Mouse (Mus musculus) liver, embryonic 13.5 days (tissue): ENCODE measurements around the gene Cbll1. TPM values are rescaled to one million over a fixed set of nuclear protein-coding genes. Genes with fewer than 3 reads are reported as not detected.

ENCODE experiments used
- ATAC-seq: fragments of 200-750 bp; cut with Nextera tagmentation; 2 replicates; pipeline ENCODE4 v1.8.0; 2017; ENCODE audit warnings: low read depth, mild to moderate bottlenecking, moderate number of reproducible peaks, moderate library complexity
- DNase-seq: peaks from one replicate; pipeline ENCODE4 v3.0.0; 2022
- H3K27ac ChIP-seq: fragments of 300-500 bp; sonication (generic); 2 replicates; pipeline ENCODE4 v1.5.1; 2015; ENCODE audit warnings: moderate library complexity, mild to moderate bottlenecking, inconsistent platforms
- H3K27me3 ChIP-seq: fragments of 300-500 bp; sonication (generic); 2 replicates; pipeline ENCODE4 v1.6.1; 2015; ENCODE audit warnings: mild to moderate bottlenecking, inconsistent platforms
- H3K36me3 ChIP-seq: fragments of 300-500 bp; sonication (generic); 2 replicates; pipeline ENCODE4 v1.6.1; 2015; ENCODE audit warnings: mild to moderate bottlenecking, inconsistent platforms
- H3K4me1 ChIP-seq: fragments of 300-500 bp; sonication (generic); replicated peaks from 2 replicates; pipeline ENCODE4 v1.6.1; 2015; ENCODE audit warnings: inconsistent platforms
- H3K4me2 ChIP-seq: fragments of 300-500 bp; sonication (generic); 2 replicates; pipeline ENCODE4 v1.6.1; 2015; ENCODE audit warnings: inconsistent platforms, mild to moderate bottlenecking, moderate library complexity
- H3K4me3 ChIP-seq: fragments of 300-500 bp; sonication (generic); replicated peaks from 2 replicates; pipeline ENCODE4 v1.5.1; 2015; ENCODE audit warnings: mild to moderate bottlenecking, inconsistent platforms
- H3K9ac ChIP-seq: fragments of 300-500 bp; sonication (generic); 2 replicates; pipeline ENCODE4 v1.6.1; 2015; ENCODE audit warnings: mild to moderate bottlenecking, inconsistent platforms
- H3K9me3 ChIP-seq: fragments of 300-500 bp; sonication (generic); replicated peaks from 2 replicates; pipeline ENCODE4 v1.6.1; 2016; ENCODE audit warnings: inconsistent platforms
- WGBS: fragments of 180-500 bp; shearing (Covaris S2); methylation state at CpG from one replicate; pipeline ENCODE4 v1.1.7; 2015; ENCODE audit not compliant: insufficient replicate concordance; 5-methylcytosine and 5-hydroxymethylcytosine counted together
- polyA plus RNA-seq: library from polyadenylated mRNA; unstranded; fragments of >200 nt; fragmentation: Nextera tagmentation; extraction: Ambion mirVana; gene quantifications from 2 replicates; pipeline ENCODE4 v1.2.1, GENCODE M21; 2015

Cbll1 gene
- polyA plus RNA-seq, 1 experiment from 2014 or later = 4.7 TPM

DNA sequence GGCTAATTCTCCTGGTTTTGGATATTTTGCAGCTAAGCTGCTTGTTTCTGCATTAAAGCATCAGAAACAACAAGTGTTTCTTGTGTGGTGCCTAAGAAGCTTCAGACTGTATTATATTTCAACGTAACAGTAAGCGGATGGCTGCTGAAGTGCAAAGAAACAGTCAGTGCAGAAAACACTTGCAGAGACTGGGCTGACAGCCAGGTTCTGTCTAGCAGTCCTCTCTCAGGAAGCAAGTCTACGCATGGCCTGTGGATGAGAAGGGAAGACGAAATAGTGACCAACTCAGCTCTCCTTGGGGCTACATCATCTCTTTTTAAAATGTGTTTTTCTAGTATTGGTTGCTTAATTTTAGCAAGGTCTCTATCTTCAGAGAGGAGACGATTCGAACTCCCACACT is 20.7 kb upstream of the Cbll1 start:
- Histone ChIP-seq H3K9me3 (no peaks in the 10 kb centered on the region), H3K36me3 (no peaks in the 10 kb centered on the region), H3K27me3 (no peaks in the 10 kb centered on the region), H3K27ac (no peak overlapping the region), H3K4me2 (no peak overlapping the region), H3K4me3 (no peak overlapping the region), H3K4me1 (no peaks in the 10 kb centered on the region), H3K9ac (no peak overlapping the region)
- ATAC-seq = no peak
- DNase-seq = no peak
- WGBS = 76% methylated on average over 6 of the region's 6 CpGs

DNA sequence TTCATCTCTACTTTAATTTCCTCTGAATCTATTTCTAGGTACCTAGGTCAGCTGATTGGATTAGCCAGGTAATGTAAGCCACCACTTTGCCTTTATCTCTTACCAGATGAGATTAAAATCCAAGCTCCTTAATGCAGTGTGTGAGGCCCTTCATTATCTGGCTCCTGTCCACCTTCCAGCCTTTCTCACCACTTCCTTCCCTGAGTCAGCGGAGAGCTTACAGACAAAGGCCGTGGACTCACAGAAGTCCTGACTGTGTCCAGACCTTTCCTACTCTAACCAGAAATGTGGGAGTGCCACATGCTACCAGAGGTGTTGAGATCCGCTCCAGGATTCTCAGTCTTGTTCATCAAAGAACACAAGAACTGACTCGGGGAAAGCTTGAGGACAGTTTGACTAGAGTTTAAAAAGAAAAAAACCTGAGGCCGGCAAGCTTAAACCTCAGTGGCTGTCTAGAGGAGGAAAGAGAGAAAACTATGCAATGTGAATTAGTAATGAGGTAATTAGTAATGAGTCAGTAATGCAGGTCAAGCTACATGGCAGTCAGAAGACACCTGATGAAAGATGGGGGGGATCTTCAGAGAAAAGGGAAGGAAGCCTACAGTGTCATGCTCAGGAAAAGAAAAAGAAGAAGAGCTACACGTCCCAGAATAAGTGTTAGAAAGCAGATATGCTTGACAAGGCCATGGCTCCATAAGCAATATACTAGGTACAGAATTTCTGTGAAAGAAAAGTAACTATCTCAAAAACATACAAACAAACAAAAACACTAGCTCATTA is 14.5 kb upstream of the Cbll1 start:
- no peak overlapping the region for H3K9ac ChIP-seq
- ATAC-seq = no peak
- 25% methylated on average over 6 of the region's 6 CpGs for WGBS
- no peaks in the 10 kb centered on the region for H3K36me3 ChIP-seq
- no peak overlapping the region for H3K4me2 ChIP-seq
- H3K9me3 ChIP-seq = no peaks in the 10 kb centered on the region
- no peak overlapping the region for H3K4me3 ChIP-seq
- H3K27me3 ChIP-seq = no peaks in the 10 kb centered on the region
- no peak for DNase-seq
- no peak overlapping the region for H3K27ac ChIP-seq
- H3K4me1 ChIP-seq = no peaks in the 10 kb centered on the region

- 79% methylated on average over 14 of the region's 14 CpGs for WGBS
- no peak overlapping the region for H3K4me3 ChIP-seq
- no peak overlapping the region for H3K4me2 ChIP-seq
- no peak for ATAC-seq
- no peaks in the 10 kb centered on the region for H3K9me3 ChIP-seq
- no peaks in the 10 kb centered on the region for H3K27me3 ChIP-seq
- no peak overlapping the region for H3K9ac ChIP-seq
- no peak overlapping the region for H3K27ac ChIP-seq
- DNase-seq = no peak
- H3K36me3 ChIP-seq = no peaks in the 10 kb centered on the region
- H3K4me1 ChIP-seq = no peaks in the 10 kb centered on the region
Observed at GRCm38 (mm10) chr12:31512634-31513411, 13.4 kb upstream of the Cbll1 start.

DNA sequence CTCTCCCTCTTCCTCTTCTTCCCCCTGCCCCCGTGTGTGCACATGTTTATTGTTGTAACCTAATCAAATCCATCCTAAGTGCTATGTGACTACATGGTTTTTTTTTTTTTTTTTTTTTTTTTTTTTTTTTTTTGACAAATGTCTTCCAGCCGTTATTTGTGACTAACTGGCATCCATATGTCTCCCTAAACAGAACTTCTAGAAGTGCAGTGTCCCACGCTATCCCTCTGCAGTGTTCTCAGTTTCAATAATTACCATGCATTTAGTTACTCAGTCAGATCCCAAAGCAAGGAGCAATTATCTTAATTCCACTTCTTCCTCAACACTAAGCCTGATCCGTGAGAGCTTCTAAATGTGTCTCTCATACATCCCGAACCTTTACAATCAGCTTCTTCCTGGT is 11.8 kb upstream of the Cbll1 start:
- no peaks in the 10 kb centered on the region for H3K9me3 ChIP-seq
- ATAC-seq (no peak), DNase-seq (no peak)
- WGBS = 56% methylated on average over 5 of the region's 5 CpGs
- no peak overlapping the region for H3K4me3 ChIP-seq
- no peak overlapping the region for H3K9ac ChIP-seq
- H3K4me2 ChIP-seq = no peak overlapping the region
- H3K36me3 ChIP-seq = no peaks in the 10 kb centered on the region
- no peaks in the 10 kb centered on the region for H3K27me3 ChIP-seq
- H3K4me1 ChIP-seq = no peaks in the 10 kb centered on the region
- H3K27ac ChIP-seq = no peak overlapping the region

GRCm38 (mm10) chr12:31508496-31508895 is 9.1 kb upstream of the Cbll1 start:
- 70% methylated on average over 6 of the region's 6 CpGs for WGBS
- H3K9me3 ChIP-seq = no peaks in the 10 kb centered on the region

GRCm38 (mm10) chr12:31507718-31508364 is 8.4 kb upstream of the Cbll1 start:
- ATAC-seq (no peak), DNase-seq (no peak)
- no peaks in the 10 kb centered on the region for H3K27me3 ChIP-seq
- H3K4me2 ChIP-seq = no peak overlapping the region
- no peaks in the 10 kb centered on the region for H3K36me3 ChIP-seq
- no peak overlapping the region for H3K27ac ChIP-seq
- no peak overlapping the region for H3K9ac ChIP-seq
- H3K4me3 ChIP-seq = no peak overlapping the region
- H3K4me1 ChIP-seq = no peaks in the 10 kb centered on the region
- WGBS = 32% methylated on average over 6 of the region's 6 CpGs
- no peaks in the 10 kb centered on the region for H3K9me3 ChIP-seq

More at GRCm38 (mm10) chr12:31508496-31508895, 9.1 kb upstream of the Cbll1 start:
- Histone ChIP-seq H3K4me1 (no peaks in the 10 kb centered on the region), H3K9ac (no peak overlapping the region), H3K27ac (no peak overlapping the region), H3K4me3 (no peak overlapping the region), H3K36me3 (no peaks in the 10 kb centered on the region), H3K27me3 (no peaks in the 10 kb centered on the region), H3K4me2 (no peak overlapping the region)
- no peak for ATAC-seq
- DNase-seq = no peak

DNA sequence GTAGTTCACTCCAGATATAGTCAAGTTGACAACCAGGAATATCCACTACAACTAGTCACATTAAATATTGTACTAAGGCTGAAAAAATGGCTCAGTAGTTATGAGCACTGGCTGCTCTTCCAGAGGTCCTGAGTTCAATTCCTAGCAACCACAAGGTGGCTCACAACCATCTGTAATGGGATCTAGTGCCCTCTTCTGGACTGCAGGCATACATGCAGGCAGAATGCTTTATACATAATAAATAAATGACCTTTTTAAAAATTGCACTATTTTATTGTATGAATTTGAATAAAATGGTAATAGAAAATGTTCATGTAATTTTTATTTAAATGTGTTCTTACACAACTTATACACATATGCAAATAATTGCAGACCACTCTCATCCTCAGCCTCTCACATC is 3.8 kb upstream of the Cbll1 start:
- H3K27me3 ChIP-seq = no peaks in the 10 kb centered on the region

GRCm38 (mm10) chr12:31501266-31501665 is 1.9 kb upstream of the Cbll1 start:
- H3K36me3 ChIP-seq = no peaks in the 10 kb centered on the region
- DNase-seq (no peak), ATAC-seq (no peak)
- 39% methylated on average over 4 of the region's 4 CpGs for WGBS
- H3K27me3 ChIP-seq = no peaks in the 10 kb centered on the region
- H3K9me3 ChIP-seq = no peaks in the 10 kb centered on the region
- H3K4me1 ChIP-seq = peaks cover 26% of the 10 kb centered on the region
- no peak overlapping the region for H3K4me2 ChIP-seq
- no peak overlapping the region for H3K9ac ChIP-seq
- H3K4me3 ChIP-seq = no peak overlapping the region
- no peak overlapping the region for H3K27ac ChIP-seq

More for the DNA sequence above, 3.8 kb upstream of the Cbll1 start:
- Histone ChIP-seq H3K4me2 (no peak overlapping the region), H3K4me1 (peaks cover 17% of the 10 kb centered on the region), H3K9me3 (no peaks in the 10 kb centered on the region), H3K27ac (no peak overlapping the region), H3K36me3 (no peaks in the 10 kb centered on the region), H3K4me3 (no peak overlapping the region), H3K9ac (no peak overlapping the region)
- ATAC-seq (no peak), DNase-seq (no peak)

DNA sequence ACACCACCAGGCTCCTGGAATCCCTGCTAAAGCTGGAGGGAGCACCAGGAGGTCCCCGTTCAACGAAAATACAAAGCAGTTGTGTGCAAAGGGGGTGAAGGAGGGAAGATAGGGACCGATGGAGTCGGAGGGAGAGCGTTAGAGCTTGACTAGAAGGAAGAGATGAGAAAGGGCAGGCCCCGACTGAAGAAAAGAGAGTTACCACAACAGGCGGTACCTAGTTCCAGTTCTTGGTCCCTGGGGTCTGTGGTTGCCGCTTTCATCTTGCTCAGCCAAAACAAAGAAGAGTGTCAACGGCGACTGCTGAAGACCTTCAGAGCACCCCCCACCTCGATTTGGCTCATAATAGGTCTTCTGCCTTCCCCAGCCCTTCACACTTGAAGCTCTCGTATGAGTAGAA is 780 bp upstream of the Cbll1 start:
- peaks cover 26% of the 10 kb centered on the region for H3K4me1 ChIP-seq
- peak overlapping the region; percentile 86 for H3K4me2 ChIP-seq
- peak overlapping the region; percentile 97 for H3K4me3 ChIP-seq
- H3K36me3 ChIP-seq = no peaks in the 10 kb centered on the region
- ATAC-seq = no peak
- DNase-seq = no peak
- no peaks in the 10 kb centered on the region for H3K9me3 ChIP-seq
- no peaks in the 10 kb centered on the region for H3K27me3 ChIP-seq
- 12% methylated on average over 12 of the region's 12 CpGs for WGBS
- peak overlapping the region; percentile 81 for H3K27ac ChIP-seq
- peak overlapping the region; percentile 91 for H3K9ac ChIP-seq

DNA sequence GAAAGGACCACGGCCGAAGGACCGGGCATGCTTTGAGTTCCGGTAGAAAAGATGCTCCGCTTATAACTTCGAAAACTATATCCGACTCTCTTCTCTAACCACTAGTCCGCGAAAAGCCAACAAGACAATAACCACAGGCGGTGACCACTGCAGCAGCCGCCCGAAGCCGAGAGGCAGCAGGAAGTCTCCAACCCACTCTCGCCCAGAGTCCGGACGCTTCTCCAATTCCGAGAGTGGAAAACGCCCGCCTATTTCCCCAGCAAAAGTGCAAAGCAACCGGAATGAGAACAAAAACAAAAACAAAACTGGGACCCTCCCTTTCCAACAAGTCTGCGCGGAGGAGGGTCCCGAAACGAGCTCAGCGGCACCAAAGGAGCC is 491 bp downstream of the Cbll1 start:
- DNase-seq (no peak), ATAC-seq (no peak)
- Histone ChIP-seq H3K27ac (peak overlapping the region; percentile 78), H3K9me3 (no peaks in the 10 kb centered on the region), H3K4me1 (peaks cover 26% of the 10 kb centered on the region), H3K9ac (peak overlapping the region; percentile 91), H3K4me2 (peak overlapping the region; percentile 86), H3K27me3 (no peaks in the 10 kb centered on the region), H3K36me3 (peaks cover 6% of the 10 kb centered on the region), H3K4me3 (peak overlapping the region; percentile 97)
- WGBS = under 1% methylated on average over 25 of the region's 25 CpGs

- no peaks in the 10 kb centered on the region for H3K9me3 ChIP-seq
- no peak for ATAC-seq
- H3K36me3 ChIP-seq = peaks cover 41% of the 10 kb centered on the region
- H3K27me3 ChIP-seq = no peaks in the 10 kb centered on the region
- H3K4me2 ChIP-seq = no peak overlapping the region
- no peak for DNase-seq
- H3K4me1 ChIP-seq = no peaks in the 10 kb centered on the region
- H3K27ac ChIP-seq = no peak overlapping the region
- WGBS = 86% methylated on average over 6 of the region's 6 CpGs
- no peak overlapping the region for H3K4me3 ChIP-seq
- H3K9ac ChIP-seq = no peak overlapping the region
Observed at GRCm38 (mm10) chr12:31486431-31486830, 13.0 kb downstream of the Cbll1 start.
